Mouse (Mus musculus): Measurements from ENCODE around the gene Mymk. TPM values are rescaled to one million over a fixed set of nuclear protein-coding genes. Genes with fewer than 3 reads are reported as not detected.

The Mymk gene
- polyA plus RNA-seq, 1 experiment from 2014 or later, result 63.7 TPM

DNA sequence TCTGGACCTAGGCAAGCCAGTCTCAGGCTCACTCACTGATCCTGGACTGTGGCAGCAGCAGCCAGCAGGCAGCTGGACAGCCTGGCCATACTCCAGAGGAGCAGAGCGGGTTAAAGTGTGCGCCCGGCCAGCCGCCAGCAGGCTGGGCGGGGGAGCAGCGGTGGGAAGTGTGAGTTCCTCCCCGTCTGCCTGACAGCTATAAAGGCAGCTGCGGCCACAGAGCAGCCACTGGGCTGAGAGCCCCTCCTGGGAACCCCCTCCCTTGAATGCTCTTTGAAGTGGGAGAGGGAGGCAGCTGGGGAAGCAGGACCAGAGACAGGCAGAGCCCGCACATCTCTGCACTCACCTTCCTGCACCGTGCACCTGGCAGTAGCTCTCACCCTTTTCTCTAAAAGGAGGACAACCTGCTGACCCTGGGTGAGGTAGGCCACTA, 7.2 kb upstream of the Mymk start, which contains the start of gene Adamtsl2:
Gene Adamtsl2, plus strand, starts transcription at position 228 of the 433 bp plus-strand sequence.
- WGBS, result 7% methylated on average over 10 of the region's 10 CpGs
- H3K9me3 ChIP-seq (replicated peaks), result no peaks in the 10 kb centered on the region
- peaks cover 29% of the 10 kb centered on the region for H3K4me1 ChIP-seq
- H3K27ac ChIP-seq (replicated peaks), result no peak within 1 kb of the TSS; the same call in 1 of the 2 replicates
- peak; percentile 71; the same call in 1 of the 2 replicates for ATAC-seq (ENCODE audit: insufficient number of reproducible peaks, low FRiP score, low TSS enrichment, low read depth)
- peaks cover 13% of the 10 kb centered on the region for H3K27me3 ChIP-seq
- H3K9ac ChIP-seq, result no peak within 1 kb of the TSS
- H3K4me2 ChIP-seq (replicated peaks), result peak within 1 kb of the TSS; percentile 29
- H3K36me3 ChIP-seq, result no peaks in the 10 kb centered on the region
- no peak within 1 kb of the TSS for H3K4me3 ChIP-seq (replicated peaks)

DNA sequence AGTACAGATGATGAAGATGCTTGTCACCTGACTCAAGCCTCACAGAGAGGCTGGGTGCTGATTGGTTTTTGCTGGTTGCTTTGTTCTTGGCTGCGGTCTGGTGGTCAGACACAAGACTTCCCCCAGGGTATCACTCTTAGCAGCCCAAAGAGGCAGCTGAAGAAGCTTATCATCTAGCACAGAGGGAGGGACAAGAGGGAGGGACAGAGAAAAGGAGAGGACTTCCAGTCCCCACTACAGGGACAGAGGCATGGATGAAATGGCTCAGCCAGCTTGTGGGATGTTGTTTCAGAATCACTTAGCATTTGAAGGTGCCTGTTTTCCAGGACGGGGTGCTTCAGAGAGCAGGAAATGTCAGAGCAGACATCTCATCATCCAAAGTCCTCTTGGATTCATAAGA, 6.3 kb upstream of the Mymk start:
- 15% methylated on average over 2 of the region's 2 CpGs for WGBS
- no peaks in the 10 kb centered on the region for H3K36me3 ChIP-seq
- ATAC-seq (ENCODE audit: insufficient number of reproducible peaks, low FRiP score, low TSS enrichment, low read depth), result no peak
- H3K4me1 ChIP-seq, result peaks cover 29% of the 10 kb centered on the region
- no peaks in the 10 kb centered on the region for H3K9me3 ChIP-seq (replicated peaks)
- H3K4me2 ChIP-seq (replicated peaks), result no peak overlapping the region
- peaks cover 13% of the 10 kb centered on the region for H3K27me3 ChIP-seq
- no peak overlapping the region for H3K9ac ChIP-seq
- H3K4me3 ChIP-seq (replicated peaks), result no peak overlapping the region
- no peak overlapping the region for H3K27ac ChIP-seq (replicated peaks)

DNA sequence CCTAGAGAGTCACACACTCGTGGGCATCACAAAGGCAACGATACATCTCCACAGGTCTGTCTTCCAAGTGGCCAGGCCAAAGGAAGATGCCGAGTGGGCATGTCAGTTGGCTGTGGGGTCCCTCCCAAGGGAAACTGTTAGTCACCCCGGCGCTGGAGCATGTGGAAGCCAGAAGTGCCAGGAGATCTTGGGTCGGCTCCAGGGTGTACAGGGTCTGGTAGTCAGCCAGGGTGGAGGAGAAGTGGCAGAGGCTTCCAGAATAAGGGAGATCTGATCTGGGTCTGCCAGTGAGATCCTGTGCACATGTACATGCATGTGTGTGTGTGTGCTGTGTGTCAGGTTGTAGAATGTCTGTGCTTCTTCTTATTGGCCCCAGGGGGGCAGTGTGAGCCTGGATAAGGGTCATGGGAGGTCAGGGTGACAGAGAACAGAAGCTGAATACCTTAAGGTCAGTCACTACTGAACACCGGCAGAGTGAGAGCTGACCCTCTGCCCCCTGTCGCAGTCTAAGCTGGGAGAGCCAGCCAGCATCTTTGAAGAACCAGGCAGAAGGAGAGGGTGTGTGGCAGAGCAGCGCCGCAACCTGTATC, 5.8 kb upstream of the Mymk start:
- Histone ChIP-seq H3K4me3 (replicated peaks) (no peak overlapping the region), H3K9me3 (replicated peaks) (no peaks in the 10 kb centered on the region), H3K27me3 (peaks cover 13% of the 10 kb centered on the region), H3K4me1 (peaks cover 29% of the 10 kb centered on the region), H3K4me2 (replicated peaks) (no peak overlapping the region), H3K9ac (no peak overlapping the region; the same call in 1 of the 2 replicates), H3K36me3 (no peaks in the 10 kb centered on the region), H3K27ac (replicated peaks) (no peak overlapping the region)
- no peak for ATAC-seq (ENCODE audit: insufficient number of reproducible peaks, low FRiP score, low TSS enrichment, low read depth)
- 55% methylated on average over 10 of the region's 10 CpGs for WGBS

DNA sequence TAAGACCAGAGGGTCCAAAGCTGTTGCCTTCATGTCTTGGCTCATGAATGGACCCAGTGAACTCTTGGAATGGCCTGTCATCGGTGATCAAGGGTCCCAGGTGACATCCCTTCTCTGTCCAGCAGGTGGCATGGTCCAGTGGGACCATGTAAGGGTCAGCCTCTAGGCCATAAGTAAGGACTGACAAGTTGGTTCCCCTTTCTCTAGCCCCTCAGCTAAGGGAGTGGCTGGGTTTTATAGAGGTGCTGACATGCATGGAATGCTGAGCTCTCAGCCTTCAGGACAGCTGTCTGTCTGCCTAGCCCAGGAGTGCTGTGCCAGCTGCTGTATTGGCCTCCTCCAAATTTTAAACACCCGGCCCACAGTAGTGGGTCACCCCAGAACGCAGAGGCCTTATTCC, 3.5 kb upstream of the Mymk start:
- Histone ChIP-seq H3K9ac (no peak overlapping the region), H3K9me3 (replicated peaks) (no peaks in the 10 kb centered on the region), H3K4me3 (replicated peaks) (no peak overlapping the region), H3K36me3 (no peaks in the 10 kb centered on the region), H3K27ac (replicated peaks) (no peak overlapping the region), H3K4me2 (replicated peaks) (no peak overlapping the region), H3K4me1 (peaks cover 34% of the 10 kb centered on the region), H3K27me3 (peaks cover 13% of the 10 kb centered on the region)
- 0 out of 2 replicates have a peak, but pooled peaks have one; percentile 13 for ATAC-seq (ENCODE audit: insufficient number of reproducible peaks, low FRiP score, low TSS enrichment, low read depth)
- WGBS, result 67% methylated on average over 3 of the region's 3 CpGs

DNA sequence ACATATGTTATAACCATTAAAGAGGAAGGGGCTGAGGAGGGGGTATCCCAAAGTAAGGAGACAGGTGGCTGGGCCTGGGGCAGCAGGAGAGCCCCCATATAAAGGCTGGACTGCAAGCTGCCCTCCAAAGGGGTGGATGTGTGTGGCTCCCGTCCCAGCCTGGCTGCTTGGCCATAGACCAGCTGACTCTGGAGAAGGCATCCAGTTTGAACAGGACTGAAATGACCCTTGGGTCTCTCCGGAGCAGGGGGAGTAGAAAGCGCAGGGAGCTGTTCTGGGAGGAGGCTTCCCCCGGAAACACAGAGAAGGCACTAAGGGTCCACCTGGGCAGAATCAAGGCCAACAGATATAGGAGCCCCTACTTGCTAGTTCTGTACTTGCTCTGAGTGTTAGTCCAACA, 2.8 kb upstream of the Mymk start:
- H3K9me3 ChIP-seq (replicated peaks), result no peaks in the 10 kb centered on the region
- H3K36me3 ChIP-seq, result no peaks in the 10 kb centered on the region
- peaks cover 13% of the 10 kb centered on the region for H3K27me3 ChIP-seq
- H3K27ac ChIP-seq (replicated peaks), result no peak overlapping the region
- no peak for ATAC-seq (ENCODE audit: insufficient number of reproducible peaks, low FRiP score, low TSS enrichment, low read depth)
- 82% methylated on average over 4 of the region's 4 CpGs for WGBS
- no peak overlapping the region for H3K9ac ChIP-seq
- no peak overlapping the region for H3K4me2 ChIP-seq (replicated peaks)
- H3K4me3 ChIP-seq (replicated peaks), result no peak overlapping the region
- H3K4me1 ChIP-seq, result peaks cover 28% of the 10 kb centered on the region

DNA sequence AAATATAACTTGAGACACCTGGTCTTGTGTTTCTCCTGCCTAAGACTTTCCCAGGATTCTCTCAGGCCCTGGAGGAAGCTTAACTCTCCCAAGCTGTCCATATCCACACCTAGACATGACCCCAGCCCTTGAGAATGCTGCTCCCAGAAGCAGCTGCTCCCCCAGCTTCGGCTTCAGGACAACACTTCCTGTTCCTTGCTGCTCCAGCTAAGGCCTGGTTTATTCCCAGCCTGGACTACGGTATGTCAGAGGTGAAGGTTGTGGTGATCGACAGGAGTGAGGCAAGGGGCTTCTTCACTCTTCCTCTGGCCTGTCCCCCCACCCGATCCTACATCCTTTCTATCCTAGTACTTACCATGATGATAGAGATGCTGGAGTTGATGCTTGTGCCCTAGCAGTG, 1.4 kb upstream of the Mymk start:
- peaks cover 15% of the 10 kb centered on the region; the same call in 1 of the 2 replicates for H3K4me1 ChIP-seq
- H3K4me3 ChIP-seq (replicated peaks), result no peak overlapping the region
- H3K27me3 ChIP-seq, result peaks cover 13% of the 10 kb centered on the region
- no peak overlapping the region for H3K27ac ChIP-seq (replicated peaks)
- H3K4me2 ChIP-seq (replicated peaks), result no peak overlapping the region
- no peaks in the 10 kb centered on the region for H3K9me3 ChIP-seq (replicated peaks)
- no peak for ATAC-seq (ENCODE audit: insufficient number of reproducible peaks, low FRiP score, low TSS enrichment, low read depth)
- H3K36me3 ChIP-seq, result no peaks in the 10 kb centered on the region
- WGBS, result 66% methylated on average over 4 of the region's 4 CpGs
- H3K9ac ChIP-seq, result no peak overlapping the region

DNA sequence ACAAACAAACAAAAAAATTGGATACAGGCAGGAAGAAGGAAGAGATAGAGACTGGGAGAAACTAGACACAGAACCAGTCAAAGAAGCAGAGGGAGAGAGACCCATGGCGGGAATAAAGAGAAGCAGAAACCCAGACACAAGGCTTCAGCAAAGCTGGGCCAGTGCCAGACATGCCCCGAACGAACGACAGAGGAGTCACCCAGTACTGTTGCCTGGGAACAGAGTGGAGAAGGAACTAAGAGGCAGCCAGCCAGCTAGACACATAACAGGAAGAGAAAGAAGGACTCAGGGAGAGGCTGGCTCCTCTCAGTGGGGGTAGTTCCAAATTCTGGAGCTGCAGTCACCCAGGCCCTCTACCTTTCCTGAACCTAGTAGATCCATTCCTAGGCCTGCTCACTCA, 842 bp downstream of the Mymk start:
- Histone ChIP-seq H3K9me3 (replicated peaks) (no peaks in the 10 kb centered on the region), H3K27me3 (no peaks in the 10 kb centered on the region), H3K36me3 (no peaks in the 10 kb centered on the region), H3K4me1 (peaks cover 9% of the 10 kb centered on the region; the same call in 1 of the 2 replicates), H3K9ac (no peak overlapping the region), H3K4me2 (replicated peaks) (no peak overlapping the region), H3K27ac (replicated peaks) (no peak overlapping the region; the same call in 1 of the 2 replicates), H3K4me3 (replicated peaks) (peak overlapping the region; percentile 23)
- ATAC-seq (ENCODE audit: insufficient number of reproducible peaks, low FRiP score, low TSS enrichment, low read depth), result no peak
- WGBS, result 23% methylated on average over 4 of the region's 4 CpGs

DNA sequence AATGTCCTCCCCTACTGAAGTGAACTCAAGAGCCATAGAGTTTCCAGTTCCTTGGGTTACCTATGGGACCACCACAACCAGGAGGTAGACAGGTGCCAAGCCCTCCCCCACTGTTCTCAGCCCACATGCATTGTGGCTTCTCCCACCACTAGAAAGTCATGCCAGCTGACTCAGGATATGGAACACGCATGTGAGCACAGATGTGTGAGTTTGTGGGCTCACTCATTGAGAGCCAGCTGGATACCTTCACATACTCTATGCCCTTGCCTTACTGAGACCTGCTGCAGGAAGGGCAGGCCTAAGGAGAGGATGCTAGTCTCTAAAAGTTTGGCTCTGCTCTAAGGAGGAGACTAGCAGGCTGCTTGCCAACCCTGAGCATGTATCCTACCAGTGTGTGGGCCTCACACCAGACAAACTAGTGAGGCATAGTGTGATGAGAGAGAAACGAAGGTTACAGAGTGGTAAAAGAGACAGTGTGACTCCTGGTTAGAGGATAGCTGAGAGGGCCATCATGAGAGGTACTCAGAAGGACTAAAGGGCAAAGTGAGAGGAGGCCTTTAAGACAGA, 1.6 kb downstream of the Mymk start:
- H3K4me2 ChIP-seq (replicated peaks), result no peak overlapping the region
- H3K9me3 ChIP-seq (replicated peaks), result no peaks in the 10 kb centered on the region
- ATAC-seq (ENCODE audit: insufficient number of reproducible peaks, low FRiP score, low TSS enrichment, low read depth), result no peak
- H3K27ac ChIP-seq (replicated peaks), result no peak overlapping the region
- H3K4me1 ChIP-seq, result peaks cover 9% of the 10 kb centered on the region; the same call in 1 of the 2 replicates
- no peak overlapping the region for H3K9ac ChIP-seq
- no peaks in the 10 kb centered on the region for H3K27me3 ChIP-seq
- H3K4me3 ChIP-seq (replicated peaks), result peak overlapping the region; percentile 23; the same call in 1 of the 2 replicates
- no peaks in the 10 kb centered on the region for H3K36me3 ChIP-seq
- 78% methylated on average over 2 of the region's 2 CpGs for WGBS

DNA sequence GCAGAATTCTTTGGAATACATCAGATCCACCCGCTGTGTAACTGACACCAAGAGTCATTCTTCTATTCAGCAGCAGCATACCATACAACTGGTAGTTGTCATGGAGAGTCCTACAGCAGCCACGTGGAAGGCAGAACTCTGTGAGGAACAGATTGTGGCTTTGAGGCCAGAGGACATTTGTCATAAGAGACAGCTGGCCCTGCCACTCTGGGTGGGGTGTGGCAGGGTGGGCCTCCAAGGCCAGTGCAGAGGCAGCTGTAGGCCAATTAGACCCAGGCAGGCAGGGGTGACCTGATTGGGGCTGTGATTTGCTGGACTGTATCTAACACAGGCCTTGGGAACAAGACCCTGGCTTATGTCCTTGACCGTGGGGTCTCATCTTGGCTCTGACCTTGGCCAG, 2.3 kb downstream of the Mymk start:
- no peak overlapping the region for H3K4me3 ChIP-seq (replicated peaks)
- WGBS, result 55% methylated on average over 3 of the region's 3 CpGs
- no peak overlapping the region for H3K9ac ChIP-seq
- no peak overlapping the region for H3K27ac ChIP-seq (replicated peaks)
- H3K4me2 ChIP-seq (replicated peaks), result no peak overlapping the region
- H3K4me1 ChIP-seq, result peaks cover 9% of the 10 kb centered on the region; the same call in 1 of the 2 replicates
- H3K9me3 ChIP-seq (replicated peaks), result no peaks in the 10 kb centered on the region
- H3K36me3 ChIP-seq, result no peaks in the 10 kb centered on the region
- peak; percentile 44 for ATAC-seq (ENCODE audit: insufficient number of reproducible peaks, low FRiP score, low TSS enrichment, low read depth)
- no peaks in the 10 kb centered on the region for H3K27me3 ChIP-seq

DNA sequence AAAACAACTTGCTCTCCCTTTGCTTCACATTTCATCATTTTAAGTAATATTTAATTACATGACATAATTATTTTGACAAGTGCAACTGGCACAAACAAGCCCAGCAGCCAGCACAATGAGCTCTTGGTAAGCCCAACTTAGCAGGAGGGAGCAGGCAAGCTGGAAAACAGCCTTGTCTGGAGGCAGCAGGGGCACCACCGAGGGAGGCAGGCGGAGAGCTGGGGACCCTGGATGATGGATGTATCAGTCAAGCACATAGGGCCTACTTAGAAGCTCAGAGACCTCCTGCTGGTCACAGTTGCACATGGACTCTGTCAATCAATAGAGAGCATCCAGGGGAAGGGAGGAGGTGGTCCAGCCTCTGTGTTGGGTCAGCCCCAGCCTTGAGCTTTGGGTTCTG, 4.0 kb downstream of the Mymk start:
- H3K36me3 ChIP-seq, result no peaks in the 10 kb centered on the region
- H3K4me1 ChIP-seq, result peaks cover 9% of the 10 kb centered on the region; the same call in 1 of the 2 replicates
- H3K9ac ChIP-seq, result no peak overlapping the region
- H3K4me3 ChIP-seq (replicated peaks), result no peak overlapping the region
- H3K4me2 ChIP-seq (replicated peaks), result no peak overlapping the region
- H3K9me3 ChIP-seq (replicated peaks), result no peaks in the 10 kb centered on the region
- H3K27ac ChIP-seq (replicated peaks), result no peak overlapping the region
- 39% methylated on average over 2 of the region's 2 CpGs for WGBS
- no peak for ATAC-seq (ENCODE audit: insufficient number of reproducible peaks, low FRiP score, low TSS enrichment, low read depth)
- no peaks in the 10 kb centered on the region for H3K27me3 ChIP-seq

DNA sequence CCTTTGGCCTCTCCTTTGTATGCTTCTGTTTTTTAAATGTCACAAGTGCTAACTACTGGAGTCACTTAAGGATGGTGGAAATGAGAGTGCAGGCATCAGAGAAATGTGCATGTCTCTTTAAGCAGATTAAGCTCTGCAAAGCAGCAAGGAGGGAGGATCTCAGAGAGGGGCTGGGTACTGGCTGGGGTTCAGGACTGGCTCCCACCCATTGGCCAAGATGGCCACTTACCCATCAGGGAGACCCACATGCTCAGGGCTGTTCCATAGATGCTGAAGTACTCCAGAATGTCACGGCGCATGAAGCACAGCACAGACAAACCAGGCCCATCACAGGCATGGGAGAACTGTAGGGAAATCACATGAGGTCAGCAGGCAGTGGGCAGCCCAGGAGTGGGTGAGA, 4.9 kb downstream of the Mymk start:
- no peaks in the 10 kb centered on the region for H3K9me3 ChIP-seq (replicated peaks)

More for the DNA sequence above, 4.9 kb downstream of the Mymk start:
- Histone ChIP-seq H3K4me3 (replicated peaks) (no peak overlapping the region), H3K9ac (no peak overlapping the region), H3K27me3 (no peaks in the 10 kb centered on the region), H3K4me2 (replicated peaks) (no peak overlapping the region), H3K4me1 (peaks cover 9% of the 10 kb centered on the region; the same call in 1 of the 2 replicates), H3K27ac (replicated peaks) (no peak overlapping the region), H3K36me3 (no peaks in the 10 kb centered on the region)
- ATAC-seq (ENCODE audit: insufficient number of reproducible peaks, low FRiP score, low TSS enrichment, low read depth), result no peak
- 74% methylated on average over 2 of the region's 2 CpGs for WGBS
